In genomic region chr17:45882682-45883081, GRCm38 (mm10) we compare ENCODE assay signal across 22 mouse cellular contexts.
"Had no signal": no experiment of that assay in that cellular context is flagged by ENCODE, and none has a peak within 500 bp of the region (broad histone marks: within the 10 kb centered on the region; RNA-seq: fewer than 3 reads in every experiment).

No protein-coding gene starts in this region.

- H3K9me3 ChIP-seq: heart, embryonic 15.5 days; hindbrain, embryonic 12.5 days; intestine, embryonic 15.5 days; limb, embryonic 13.5 days; limb, embryonic 15.5 days had no signal

- H3K27ac ChIP-seq: gastrocnemius, adult 2 months; heart, embryonic 13.5 days; heart, embryonic 15.5 days; hindbrain, embryonic 10.5 days; hindbrain, embryonic 12.5 days; hindbrain, embryonic 14.5 days; intestine, embryonic 15.5 days; kidney, embryonic 15.5 days; kidney, postnatal 0 days; layer of hippocampus, adult 2 months; left cerebral cortex, adult 2 months; limb, embryonic 13.5 days; limb, embryonic 15.5 days; liver, embryonic 12.5 days; liver, embryonic 14.5 days had no signal

- H3K27me3 ChIP-seq: intestine, embryonic 15.5 days; kidney, embryonic 15.5 days; limb, embryonic 15.5 days had no signal

- H3K36me3 ChIP-seq: heart, embryonic 13.5 days; heart, embryonic 15.5 days; hindbrain, embryonic 10.5 days; hindbrain, embryonic 12.5 days; intestine, embryonic 15.5 days; kidney, embryonic 15.5 days; limb, embryonic 13.5 days; limb, embryonic 15.5 days; liver, embryonic 12.5 days had no signal

- DNase-seq: gastrocnemius, adult 2 months; gastrocnemius, postnatal 10 days; gastrocnemius, postnatal 25 days; heart, postnatal 36 days; kidney, adult 18-20 months; kidney, adult 8-10 months; kidney, postnatal 25 days; kidney, postnatal 4 days had no signal

- H3K4me3 ChIP-seq: gastrocnemius, adult 2 months; heart, embryonic 13.5 days; heart, embryonic 15.5 days; hindbrain, embryonic 10.5 days; hindbrain, embryonic 12.5 days; intestine, embryonic 15.5 days; kidney, embryonic 15.5 days; layer of hippocampus, adult 2 months; left cerebral cortex, adult 2 months; limb, embryonic 13.5 days; limb, embryonic 15.5 days; liver, embryonic 12.5 days had no signal
